In genomic region chr1:127015042-127015893, GRCm38 (mm10) we compare ENCODE assay signal across 9 mouse cellular contexts.
DNase-seq lines count a peak whose midpoint lies in the region; ATAC-seq and TF ChIP-seq lines count a peak whose summit lies in the region.
"Had no signal": no experiment of that assay in that cellular context is flagged by ENCODE, and none has a peak within 500 bp of the region (broad histone marks: within the 10 kb centered on the region; RNA-seq: fewer than 3 reads in every experiment).

No protein-coding gene starts in this region.

- no peak for TF ChIP-seq CTCF in stomach, postnatal 0 days (IDR thresholded peaks at IDR 0.05; ENCODE audit: low read depth)

- H3K27me3 ChIP-seq in midbrain, embryonic 11.5 days (ENCODE audit: control insufficient read depth, insufficient read depth, low read length): no peaks in the 10 kb centered on the region
- no peaks in the 10 kb centered on the region for H3K27me3 ChIP-seq in midbrain, embryonic 10.5 days (ENCODE audit: low read depth, poor library complexity, severe bottlenecking)
- H3K27me3 ChIP-seq in hindbrain, embryonic 13.5 days: no peaks in the 10 kb centered on the region
- no peaks in the 10 kb centered on the region for H3K27me3 ChIP-seq in stomach, postnatal 0 days (ENCODE audit: control insufficient read depth, insufficient read depth, low read length)
- no peaks in the 10 kb centered on the region for H3K27me3 ChIP-seq in liver, embryonic 12.5 days (replicated peaks)

- H3K36me3 ChIP-seq in midbrain, embryonic 11.5 days (ENCODE audit: control insufficient read depth, insufficient read depth, low read length): no peaks in the 10 kb centered on the region
- H3K36me3 ChIP-seq in midbrain, embryonic 10.5 days: no peaks in the 10 kb centered on the region
- no peaks in the 10 kb centered on the region for H3K36me3 ChIP-seq in hindbrain, embryonic 13.5 days
- H3K36me3 ChIP-seq in stomach, postnatal 0 days (ENCODE audit: control insufficient read depth, insufficient read depth, low read length): no peaks in the 10 kb centered on the region
- no peaks in the 10 kb centered on the region for H3K36me3 ChIP-seq in liver, embryonic 12.5 days

- WGBS in midbrain, embryonic 11.5 days: 36% methylated on average over 8 of the region's 8 CpGs
- WGBS in midbrain, embryonic 10.5 days: 57% methylated on average over 8 of the region's 8 CpGs
- 19% methylated on average over 8 of the region's 8 CpGs for WGBS in hindbrain, embryonic 13.5 days
- 28% methylated on average over 8 of the region's 8 CpGs for WGBS in stomach, postnatal 0 days
- WGBS in liver, embryonic 12.5 days (ENCODE audit: insufficient replicate concordance): 58% methylated on average over 8 of the region's 8 CpGs

- no peak overlapping the region for H3K4me3 ChIP-seq in midbrain, embryonic 11.5 days (ENCODE audit: low read depth, low read length)
- H3K4me3 ChIP-seq in midbrain, embryonic 10.5 days: no peak overlapping the region
- no peak overlapping the region for H3K4me3 ChIP-seq in hindbrain, embryonic 13.5 days
- H3K4me3 ChIP-seq in stomach, postnatal 0 days (ENCODE audit: low read depth, low read length): no peak overlapping the region
- no peak overlapping the region for H3K4me3 ChIP-seq in liver, embryonic 12.5 days

- no peak overlapping the region for H3K4me2 ChIP-seq in midbrain, embryonic 11.5 days
- H3K4me2 ChIP-seq in hindbrain, embryonic 13.5 days: peak overlapping the region; percentile 0; the same call in 1 of the 2 replicates
- H3K4me2 ChIP-seq in stomach, postnatal 0 days (replicated peaks; ENCODE audit: low read depth): no peak overlapping the region
- no peak overlapping the region for H3K4me2 ChIP-seq in liver, embryonic 12.5 days

- no peaks in the 10 kb centered on the region for H3K9me3 ChIP-seq in midbrain, embryonic 11.5 days (ENCODE audit: control insufficient read depth, low read length)
- no peaks in the 10 kb centered on the region for H3K9me3 ChIP-seq in midbrain, embryonic 10.5 days (replicated peaks)
- H3K9me3 ChIP-seq in hindbrain, embryonic 13.5 days: no peaks in the 10 kb centered on the region
- no peaks in the 10 kb centered on the region for H3K9me3 ChIP-seq in stomach, postnatal 0 days (ENCODE audit: control insufficient read depth, low read length)
- H3K9me3 ChIP-seq in liver, embryonic 12.5 days (replicated peaks): no peaks in the 10 kb centered on the region

- no peak for TF ChIP-seq EP300 in stomach, postnatal 0 days (optimal IDR thresholded peaks at IDR 0.05)

- no peak overlapping the region for H3K9ac ChIP-seq in midbrain, embryonic 11.5 days (ENCODE audit: low read length)
- H3K9ac ChIP-seq in hindbrain, embryonic 13.5 days: no peak overlapping the region
- H3K9ac ChIP-seq in stomach, postnatal 0 days (ENCODE audit: low read length): no peak overlapping the region
- H3K9ac ChIP-seq in liver, embryonic 12.5 days: no peak overlapping the region

- DNase-seq in midbrain, embryonic 11.5 days (ENCODE audit: low spot score, missing footprints): no peak
- no peak for DNase-seq in midbrain, embryonic 10.5 days (ENCODE audit: low spot score)
- DNase-seq in mesoderm, embryonic 11.5 days (ENCODE audit: low read depth, low spot score): peak; percentile 58
- no peak for DNase-seq in stomach, postnatal 0 days (ENCODE audit: low spot score)
- DNase-seq in adipocyte (ENCODE audit: low spot score): no peak
- DNase-seq: gastrocnemius, postnatal 25 days; lung, postnatal 14 days had no signal

- ATAC-seq in midbrain, embryonic 11.5 days (ENCODE audit: low FRiP score): peak; percentile 64; the same call in 1 of the 2 replicates
- ATAC-seq in hindbrain, embryonic 13.5 days (ENCODE audit: low FRiP score): peak; percentile 89
- ATAC-seq in stomach, postnatal 0 days (ENCODE audit: low FRiP score, low TSS enrichment): peak; percentile 60; the same call in 1 of the 2 replicates
- ATAC-seq in liver, embryonic 12.5 days: no peak

- no peak overlapping the region for H3K27ac ChIP-seq in midbrain, embryonic 11.5 days (ENCODE audit: low read depth, low read length)
- H3K27ac ChIP-seq in midbrain, embryonic 10.5 days (replicated peaks): no peak overlapping the region
- H3K27ac ChIP-seq in hindbrain, embryonic 13.5 days: peak overlapping the region; percentile 81
- no peak overlapping the region for H3K27ac ChIP-seq in stomach, postnatal 0 days (replicated peaks)
- H3K27ac ChIP-seq in liver, embryonic 12.5 days: no peak overlapping the region

- peaks cover 2% of the 10 kb centered on the region; the same call in 1 of the 2 replicates for H3K4me1 ChIP-seq in midbrain, embryonic 11.5 days (ENCODE audit: control insufficient read depth, insufficient read depth, low read length)
- peaks cover 12% of the 10 kb centered on the region for H3K4me1 ChIP-seq in midbrain, embryonic 10.5 days
- peaks cover 19% of the 10 kb centered on the region for H3K4me1 ChIP-seq in hindbrain, embryonic 13.5 days (replicated peaks)
- H3K4me1 ChIP-seq in stomach, postnatal 0 days (replicated peaks; ENCODE audit: control insufficient read depth, insufficient read depth): 0 out of 2 replicates have a peak, but pooled peaks cover 2% of the 10 kb centered on the region
- H3K4me1 ChIP-seq in liver, embryonic 12.5 days: no peaks in the 10 kb centered on the region
